Comparison of ENCODE assay signal across 8 mouse cellular contexts in the genomic region with DNA sequence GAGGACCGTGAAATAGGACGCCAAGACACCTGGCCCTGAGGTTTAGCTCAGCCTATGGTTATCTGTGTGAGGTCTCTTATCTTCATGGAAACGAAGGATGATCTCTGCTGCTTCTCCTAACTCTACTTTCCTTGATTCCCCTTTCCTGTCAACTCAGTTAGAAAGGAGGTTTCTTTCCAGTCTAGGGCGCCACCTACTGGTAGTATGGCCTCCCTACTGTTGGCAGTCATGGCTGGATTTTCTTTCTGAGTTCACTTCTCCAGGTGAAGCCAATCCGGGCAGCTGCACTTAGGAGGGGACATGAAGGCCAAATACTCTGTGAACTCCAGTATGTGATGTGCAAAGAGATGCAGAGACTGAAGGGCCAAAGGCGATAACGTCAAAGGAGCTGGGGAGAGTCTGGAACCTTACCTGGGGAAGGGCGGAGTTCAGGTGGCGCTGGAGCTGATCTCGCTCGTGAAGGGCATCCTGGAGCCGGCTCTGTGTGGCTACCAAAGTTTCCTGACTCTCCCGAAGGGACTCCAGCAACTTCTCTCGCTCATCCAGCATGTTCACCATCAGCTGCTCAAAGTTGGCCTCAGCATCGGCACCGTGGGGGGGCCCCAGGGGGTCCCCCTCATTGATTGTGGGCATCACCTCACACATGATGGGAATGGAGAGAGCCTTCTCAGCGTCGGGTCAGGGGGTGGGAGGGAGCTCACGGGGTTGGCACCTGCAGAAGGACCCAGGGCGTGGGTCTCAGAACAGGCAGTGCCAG. TPM values are rescaled to one million over a fixed set of nuclear protein-coding genes. Genes with fewer than 3 reads are reported as not detected.
DNase-seq lines count a peak whose midpoint lies in the region; ATAC-seq lines count a peak whose summit lies in the region.

No protein-coding gene starts in this region.

- no peak overlapping the region for H3K9ac ChIP-seq in limb, embryonic 13.5 days

- 0 out of 2 replicates have a peak overlapping the region, but pooled peaks have one; percentile 11 for H3K4me2 ChIP-seq in limb, embryonic 13.5 days (replicated peaks)

- peaks cover 24% of the 10 kb centered on the region for H3K4me1 ChIP-seq in limb, embryonic 13.5 days

- 60% methylated on average over 20 of the region's 20 CpGs for WGBS in limb, embryonic 13.5 days

- peak; percentile 94 for DNase-seq in heart, adult 11 months
- DNase-seq in heart, postnatal 25 days (ENCODE audit: low spot score): no peak
- DNase-seq in gastrocnemius, postnatal 4 days (ENCODE audit: low spot score in 2 of 2): peak; percentile 76 to 84
- peak; percentile 39 to 80 for DNase-seq in kidney, adult 8-10 months
- DNase-seq in spleen, postnatal 10 days (ENCODE audit: low spot score in 2 of 2): peak; percentile 65 to 82

- no peak overlapping the region for H3K27ac ChIP-seq in limb, embryonic 13.5 days

- intact Hi-C loops in heart, postnatal 25 days (cut with DNase I): loop anchor here (1.0 to 5.0 kb wide), 3 partner anchors 181 to 275 kb away; no protein-coding TSS in a partner anchor

- H3K4me3 ChIP-seq in limb, embryonic 13.5 days: no peak overlapping the region

- H3K36me3 ChIP-seq in limb, embryonic 13.5 days: peaks cover 2% of the 10 kb centered on the region; the same call in 1 of the 2 replicates

- ATAC-seq in common myeloid progenitor, adult 5-6 weeks (replicated peaks; ENCODE audit: low read depth, poor library complexity, severe bottlenecking): peak; percentile 43
- ATAC-seq in limb, embryonic 13.5 days (ENCODE audit: low FRiP score, low read depth): no peak
- peak; percentile 51 for ATAC-seq in monocyte, adult 5-6 weeks (replicated peaks; ENCODE audit: insufficient number of reproducible peaks, low FRiP score, low TSS enrichment, poor library complexity, severe bottlenecking)

- no peaks in the 10 kb centered on the region for H3K9me3 ChIP-seq in limb, embryonic 13.5 days

- no peaks in the 10 kb centered on the region for H3K27me3 ChIP-seq in limb, embryonic 13.5 days

RNA-seq across cellular contexts. Expression of a gene that starts 0.7 kb away (rescaled TPM):
- 1 to 10 TPM; 1.6 to 1.9 TPM for total RNA-seq in heart, postnatal 25 days (2021)
- total RNA-seq in common myeloid progenitor, adult 5-6 weeks (2017): 5.1 and 5.3 TPM in 2 replicates
- 10 to 100 TPM; 25.5 to 26.2 TPM for total RNA-seq in gastrocnemius, postnatal 4 days (2021)
- 10.3 and 10.4 TPM in 2 replicates for polyA plus RNA-seq in limb, embryonic 13.5 days (2015; fragmentation: Nextera tagmentation; extraction: Ambion mirVana)
- total RNA-seq in monocyte, adult 5-6 weeks (2017): 20.4 to 28.3 TPM (median 20.4 TPM) in 3 replicates

RNA-seq across cellular contexts. Expression of a gene that starts 29.7 kb away (rescaled TPM):
- total RNA-seq in heart, postnatal 25 days (2021): 10 to 100 TPM; 19.4 to 19.8 TPM
- 44.0 and 51.2 TPM in 2 replicates for total RNA-seq in common myeloid progenitor, adult 5-6 weeks (2017)
- total RNA-seq in gastrocnemius, postnatal 4 days (2021): 10 to 100 TPM; 26.9 to 35.5 TPM
- 81.0 and 90.9 TPM in 2 replicates for polyA plus RNA-seq in limb, embryonic 13.5 days (2015; fragmentation: Nextera tagmentation; extraction: Ambion mirVana)
- total RNA-seq in monocyte, adult 5-6 weeks (2017): 65.8 to 73.9 TPM (median 67.8 TPM) in 3 replicates

RNA-seq across cellular contexts. Expression of a gene that starts 42.3 kb away (rescaled TPM):
- total RNA-seq in heart, postnatal 25 days (2021): not detected
- not detected in 2 replicates for total RNA-seq in common myeloid progenitor, adult 5-6 weeks (2017)
- total RNA-seq in gastrocnemius, postnatal 4 days (2021): 100 to 1,000 TPM; 212 to 220 TPM
- polyA plus RNA-seq in limb, embryonic 13.5 days (2015; fragmentation: Nextera tagmentation; extraction: Ambion mirVana): 171 and 190 TPM in 2 replicates
- not detected in 3 replicates for total RNA-seq in monocyte, adult 5-6 weeks (2017)

RNA-seq across cellular contexts. Expression of a gene that starts 53.7 kb away (rescaled TPM):
- total RNA-seq in heart, postnatal 25 days (2021): not detected
- not detected in 2 replicates for total RNA-seq in common myeloid progenitor, adult 5-6 weeks (2017)
- not detected for total RNA-seq in gastrocnemius, postnatal 4 days (2021)
- polyA plus RNA-seq in limb, embryonic 13.5 days (2015; fragmentation: Nextera tagmentation; extraction: Ambion mirVana): not detected in 2 replicates
- total RNA-seq in monocyte, adult 5-6 weeks (2017): not detected in 3 replicates

Comparison
In these comparisons a context has a peak if more than half of its experiments do, and no peak if none do; other contexts are left out.
1. RNA of a gene that starts 42.3 kb away (total RNA-seq): 212 to 220 TPM in gastrocnemius, postnatal 4 days; not detected in heart, postnatal 25 days, not detected in common myeloid progenitor, adult 5-6 weeks and not detected in monocyte, adult 5-6 weeks; every median in the first group is over 100 times any median in the second.